Mouse (Mus musculus) lung, embryonic 14.5 days (tissue): ENCODE data around the gene Ccdc28b. TPM values are rescaled to one million over a fixed set of nuclear protein-coding genes. Genes with fewer than 3 reads are reported as not detected.
A peak's percentile ranks its signal among the peaks of the same experiment; 100 is the strongest.

Source experiments
- ATAC-seq: fragments of 200-750 bp; cut with Nextera tagmentation; 2 replicates; pipeline ENCODE4 v1.8.0; 2017; ENCODE audit warnings: mild to moderate bottlenecking, moderate TSS enrichment, moderate library complexity; ENCODE audit not compliant: insufficient read depth
- DNase-seq: peaks from one replicate; pipeline ENCODE4 v3.0.0-alpha.2; 2015
- H3K27ac ChIP-seq: fragments of 300-500 bp; sonication (generic); 2 replicates; pipeline ENCODE4 v1.5.1; 2014; ENCODE audit warnings: low read depth, mild to moderate bottlenecking, moderate library complexity
- H3K27me3 ChIP-seq: fragments of 300-500 bp; sonication (generic); 2 replicates; pipeline ENCODE4 v1.6.1; 2014; ENCODE audit warnings: low read length, control low read depth; ENCODE audit not compliant: insufficient read depth
- H3K36me3 ChIP-seq: fragments of 300-500 bp; sonication (generic); 2 replicates; pipeline ENCODE4 v1.6.1; 2014; ENCODE audit warnings: control low read depth; ENCODE audit not compliant: insufficient read depth
- H3K4me1 ChIP-seq: fragments of 300-500 bp; sonication (generic); 2 replicates; pipeline ENCODE4 v1.6.1; 2014; ENCODE audit warnings: antibody characterized with exemption, control low read depth; ENCODE audit not compliant: insufficient read depth
- H3K4me2 ChIP-seq: fragments of 300-500 bp; sonication (generic); 2 replicates; pipeline ENCODE4 v1.6.1; 2014; ENCODE audit warnings: mild to moderate bottlenecking
- H3K4me3 ChIP-seq: fragments of 300-500 bp; sonication (generic); 2 replicates; pipeline ENCODE4 v1.5.1; 2014; ENCODE audit warnings: low read depth, low read length
- H3K9ac ChIP-seq: fragments of 300-500 bp; sonication (generic); 2 replicates; pipeline ENCODE4 v1.6.1; 2014
- H3K9me3 ChIP-seq: fragments of 300-500 bp; sonication (generic); 2 replicates; pipeline ENCODE4 v1.6.1; 2016; ENCODE audit warnings: low read depth, low read length, control low read depth
- CTCF ChIP-seq: IDR thresholded peaks from 2 replicates; pipeline ENCODE4 v1.5.1; 2016; ENCODE audit warnings: antibody characterized with exemption, low read depth
- WGBS: fragments of 180-500 bp; shearing (Covaris S2); extraction: QIAGEN DNeasy Blood & Tissue Kit; methylation state at CpG from one replicate; pipeline ENCODE4 v1.1.7; 2014; 5-methylcytosine and 5-hydroxymethylcytosine counted together
- polyA plus RNA-seq: library from polyadenylated mRNA; unstranded; fragments of >200 nt; fragmentation: Nextera tagmentation; extraction: Ambion mirVana; gene quantifications from 2 replicates; pipeline ENCODE4 v1.2.1, GENCODE M21; 2014

The Ccdc28b gene
- polyA plus RNA-seq, 1 experiment from 2014 or later, result 46.3 TPM

DNA sequence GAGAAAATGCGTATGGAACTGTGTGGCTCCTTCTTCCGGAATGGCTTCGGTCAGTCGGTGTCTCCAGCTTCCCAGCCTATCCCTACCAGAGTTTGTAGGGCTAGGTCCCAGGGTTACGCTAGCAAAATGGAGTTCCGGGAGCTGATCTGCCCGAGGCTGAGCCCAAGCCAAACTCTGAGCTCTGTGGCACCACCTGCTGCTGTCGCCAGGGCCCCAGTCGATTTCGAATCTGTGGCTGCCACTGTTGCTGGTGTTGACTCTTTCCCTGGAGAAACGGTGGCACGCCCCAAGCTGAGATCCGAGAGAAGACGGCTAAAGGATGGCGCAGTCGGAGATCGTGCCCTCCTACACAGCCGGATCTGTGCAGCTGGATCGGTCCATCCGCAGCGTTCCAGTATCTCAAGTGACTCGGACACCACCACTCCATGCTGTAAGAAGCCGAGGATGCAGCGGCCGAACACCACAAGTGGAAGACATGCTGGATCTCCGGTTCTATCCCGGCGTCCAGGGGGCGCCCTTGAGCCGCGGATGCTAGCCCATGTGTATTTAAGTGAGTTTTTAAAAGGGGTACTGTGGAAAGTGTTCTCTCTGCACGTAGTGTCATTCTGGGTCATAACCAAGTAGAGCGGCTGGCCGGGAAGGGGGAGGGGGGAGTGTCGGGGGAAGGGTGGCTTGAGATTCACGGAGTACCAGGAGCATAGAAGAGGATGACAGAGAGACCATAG, 38.7 kb downstream of the Ccdc28b start:
- Histone ChIP-seq H3K4me1 (no peaks in the 10 kb centered on the region), H3K27ac (peak overlapping the region; percentile 65), H3K9ac (peak overlapping the region; percentile 58), H3K36me3 (no peaks in the 10 kb centered on the region), H3K4me3 (peak overlapping the region; percentile 44), H3K9me3 (no peaks in the 10 kb centered on the region), H3K4me2 (peak overlapping the region; percentile 85), H3K27me3 (no peaks in the 10 kb centered on the region)
- TF ChIP-seq CTCF, result peak; percentile 72
- peak; percentile 91 for DNase-seq
- peak; percentile 83 for ATAC-seq
- 2% methylated on average over 36 of the region's 36 CpGs for WGBS

DNA sequence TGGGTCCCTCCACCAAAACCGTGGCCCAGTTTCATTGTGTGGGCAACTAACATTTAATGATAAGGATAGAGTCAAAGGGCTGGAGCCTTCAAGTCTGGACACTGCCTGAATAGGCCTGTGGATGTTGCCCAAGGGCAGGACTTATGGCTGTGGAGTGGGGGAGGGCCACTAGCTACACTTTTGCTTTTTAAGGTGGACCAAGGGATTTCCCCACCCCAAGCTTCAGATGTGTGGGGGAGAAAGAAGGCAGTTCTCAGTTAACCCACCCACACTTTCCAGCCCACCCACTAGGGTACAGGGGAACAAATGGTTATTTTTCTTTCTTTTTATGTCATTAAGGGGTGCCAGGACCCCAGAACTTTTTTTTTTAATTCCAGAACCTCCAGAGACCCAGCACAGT, 39.4 kb downstream of the Ccdc28b start:
- H3K4me2 ChIP-seq, result peak overlapping the region; percentile 85
- ATAC-seq, result no peak
- H3K36me3 ChIP-seq, result no peaks in the 10 kb centered on the region
- H3K27me3 ChIP-seq, result no peaks in the 10 kb centered on the region
- H3K27ac ChIP-seq, result peak overlapping the region; percentile 65
- no peak for DNase-seq
- H3K9ac ChIP-seq, result peak overlapping the region; percentile 58
- H3K4me3 ChIP-seq, result peak overlapping the region; percentile 44
- H3K9me3 ChIP-seq, result no peaks in the 10 kb centered on the region
- WGBS, result 52% methylated on average over 1 of the region's 1 CpGs
- no peaks in the 10 kb centered on the region for H3K4me1 ChIP-seq
- no peak for TF ChIP-seq CTCF

DNA sequence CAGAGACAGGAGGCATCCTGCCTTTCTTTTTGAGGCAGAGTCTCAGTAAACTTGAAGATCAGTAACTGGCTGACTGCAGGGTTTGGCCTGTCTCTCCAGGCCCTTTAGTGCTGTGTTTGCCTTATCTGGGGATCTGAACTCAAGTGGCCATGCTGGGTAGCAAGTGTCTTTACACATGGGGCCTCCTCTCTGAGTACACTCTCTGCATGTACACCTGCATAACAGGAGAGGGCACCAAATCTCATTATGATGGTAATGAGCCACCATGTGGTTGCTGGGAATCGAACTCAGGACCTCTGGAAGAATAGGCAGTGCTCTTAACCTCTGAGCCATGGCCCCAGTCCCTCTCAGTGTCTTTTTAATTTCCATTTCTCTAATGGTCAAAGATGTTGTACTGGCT, 41.5 kb downstream of the Ccdc28b start:
- no peaks in the 10 kb centered on the region for H3K36me3 ChIP-seq
- no peaks in the 10 kb centered on the region for H3K9me3 ChIP-seq
- no peak for ATAC-seq
- H3K4me3 ChIP-seq, result no peak overlapping the region
- no peak for TF ChIP-seq CTCF
- H3K27me3 ChIP-seq, result no peaks in the 10 kb centered on the region
- H3K4me1 ChIP-seq, result no peaks in the 10 kb centered on the region
- H3K9ac ChIP-seq, result no peak overlapping the region
- no peak for DNase-seq
- no peak overlapping the region for H3K4me2 ChIP-seq
- no peak overlapping the region for H3K27ac ChIP-seq
- 76% methylated on average over 1 of the region's 1 CpGs for WGBS

DNA sequence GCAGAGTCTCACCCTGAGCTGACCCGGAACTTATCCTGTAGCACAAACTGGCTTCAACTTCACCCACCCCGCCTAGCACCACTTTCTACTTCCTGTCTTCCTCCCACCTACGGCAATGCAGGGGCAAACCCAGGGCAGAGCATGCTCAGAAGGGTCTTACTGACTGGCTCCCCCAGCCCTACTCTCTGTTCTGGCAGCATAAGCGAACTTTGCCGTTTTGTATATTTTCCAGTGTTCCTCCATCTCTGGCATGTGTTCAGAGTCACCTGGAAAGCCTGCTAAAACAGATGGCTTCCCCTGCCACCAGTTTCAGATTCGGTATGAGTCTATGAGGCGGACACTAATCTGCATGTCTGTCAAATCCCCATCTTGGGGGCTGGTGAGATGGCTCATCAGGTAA, 43.4 kb downstream of the Ccdc28b start:
- Histone ChIP-seq H3K4me2 (no peak overlapping the region), H3K36me3 (no peaks in the 10 kb centered on the region), H3K27me3 (no peaks in the 10 kb centered on the region), H3K9me3 (no peaks in the 10 kb centered on the region), H3K9ac (no peak overlapping the region), H3K4me3 (no peak overlapping the region), H3K4me1 (no peaks in the 10 kb centered on the region), H3K27ac (no peak overlapping the region)
- WGBS, result 57% methylated on average over 7 of the region's 7 CpGs
- no peak for ATAC-seq
- no peak for DNase-seq
- no peak for TF ChIP-seq CTCF

DNA sequence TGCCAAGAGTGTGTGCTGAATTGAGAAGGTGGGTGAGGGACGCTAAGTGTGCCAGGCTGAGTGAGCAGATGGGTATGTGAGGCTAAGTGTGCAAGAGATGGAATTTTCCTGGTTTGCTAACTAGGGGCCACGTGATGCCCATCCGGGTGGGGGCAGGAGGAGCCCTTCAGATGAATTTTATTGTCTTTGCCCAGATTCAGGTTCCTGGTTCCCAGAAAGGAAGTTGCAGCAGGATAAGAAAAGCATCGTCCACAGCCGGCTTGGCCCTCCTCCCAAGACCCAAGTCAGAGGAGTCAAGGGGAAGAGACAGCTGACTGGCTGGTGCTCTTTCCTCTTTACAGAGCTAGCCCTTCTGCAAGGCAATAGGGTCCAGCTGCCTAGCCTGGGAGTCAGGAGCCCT, 45.3 kb downstream of the Ccdc28b start, which contains the start of gene Fam167b:
Gene Fam167b (minus strand): TSS at position 84 of the 400 bp plus-strand sequence.
- WGBS, result 85% methylated on average over 5 of the region's 5 CpGs
- no peak within 1 kb of the TSS for H3K9ac ChIP-seq
- no peaks in the 10 kb centered on the region for H3K36me3 ChIP-seq
- no peak within 1 kb of the TSS for H3K4me3 ChIP-seq
- DNase-seq, result no peak
- no peak for TF ChIP-seq CTCF
- no peaks in the 10 kb centered on the region for H3K27me3 ChIP-seq
- H3K9me3 ChIP-seq, result no peaks in the 10 kb centered on the region
- H3K27ac ChIP-seq, result peak within 1 kb of the TSS; percentile 18; the same call in 1 of the 2 replicates
- 0 out of 2 replicates have a peak within 1 kb of the TSS, but pooled peaks have one; percentile 0 for H3K4me2 ChIP-seq
- H3K4me1 ChIP-seq, result no peaks in the 10 kb centered on the region
- ATAC-seq, result no peak

DNA sequence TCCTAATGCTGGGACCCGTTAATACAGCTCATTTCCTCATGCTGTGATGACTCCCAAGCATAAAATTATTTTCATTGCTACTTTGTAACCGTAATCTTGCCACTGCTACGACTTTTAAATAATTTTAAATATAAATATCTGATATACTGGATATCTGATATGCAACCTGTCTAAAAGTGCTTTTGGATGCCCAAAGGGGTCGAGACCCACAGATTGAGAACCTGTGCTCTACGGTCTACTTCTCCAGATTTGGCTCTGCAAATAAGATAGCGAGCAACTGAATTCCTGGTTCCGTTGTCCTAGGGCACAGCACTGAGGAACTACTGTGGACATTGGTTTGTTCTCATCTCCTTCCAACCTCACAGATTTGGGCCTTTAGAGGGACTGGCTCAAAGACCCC, 46.1 kb downstream of the Ccdc28b start:
- H3K9me3 ChIP-seq, result no peaks in the 10 kb centered on the region
- no peaks in the 10 kb centered on the region for H3K27me3 ChIP-seq
- ATAC-seq (no peak), DNase-seq (no peak)
- no peak for TF ChIP-seq CTCF
- no peak overlapping the region for H3K9ac ChIP-seq
- no peak overlapping the region for H3K4me2 ChIP-seq
- H3K36me3 ChIP-seq, result no peaks in the 10 kb centered on the region
- H3K4me1 ChIP-seq, result no peaks in the 10 kb centered on the region
- H3K27ac ChIP-seq, result no peak overlapping the region
- WGBS, result 74% methylated on average over 7 of the region's 7 CpGs
- H3K4me3 ChIP-seq, result no peak overlapping the region

DNA sequence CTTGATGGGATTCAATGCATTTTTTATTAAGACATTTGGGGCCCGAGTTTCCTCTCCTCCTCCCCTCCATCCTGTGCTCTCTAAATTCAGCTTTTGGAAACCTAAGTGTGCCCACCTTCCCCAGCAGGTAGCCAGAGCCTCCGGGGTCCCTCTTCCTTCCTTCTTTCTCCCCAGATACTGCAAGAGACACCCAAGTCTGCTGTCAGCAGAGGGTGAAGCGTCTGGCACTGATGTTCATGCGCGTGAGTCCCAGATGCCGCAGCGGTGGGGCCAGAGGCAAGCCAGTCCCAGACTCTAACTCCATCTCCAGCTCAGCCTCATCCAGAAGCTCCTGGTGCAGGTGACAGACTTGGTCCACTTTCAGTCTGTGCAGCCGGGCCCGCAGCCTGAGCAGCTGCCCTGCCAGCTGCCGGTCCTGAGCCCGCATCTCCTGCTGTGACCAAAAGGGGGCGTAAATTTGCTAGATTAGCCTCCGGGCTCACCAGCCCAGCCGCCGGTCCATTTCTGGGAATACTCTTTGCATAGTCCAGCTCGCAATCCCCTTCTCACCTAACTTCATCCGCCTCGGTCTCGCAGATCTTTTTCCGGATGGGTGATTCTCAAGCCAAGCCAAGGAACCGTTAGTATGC, 46.8 kb downstream of the Ccdc28b start:
- no peak for ATAC-seq
- Histone ChIP-seq H3K4me2 (0 out of 2 replicates have a peak overlapping the region, but pooled peaks have one; percentile 0), H3K27me3 (no peaks in the 10 kb centered on the region), H3K36me3 (no peaks in the 10 kb centered on the region), H3K9me3 (no peaks in the 10 kb centered on the region), H3K4me1 (no peaks in the 10 kb centered on the region), H3K27ac (no peak overlapping the region), H3K4me3 (no peak overlapping the region), H3K9ac (no peak overlapping the region)
- 36% methylated on average over 21 of the region's 21 CpGs for WGBS
- peak; percentile 87 for DNase-seq
- TF ChIP-seq CTCF, result peak; percentile 66
